Mouse (Mus musculus): ENCODE measurements around the gene Tspan18. TPM values are rescaled to one million over a fixed set of nuclear protein-coding genes. Genes with fewer than 3 reads are reported as not detected.

The Tspan18 gene
- polyA plus RNA-seq, 1 experiment from 2014 or later, result 36.1 TPM

DNA sequence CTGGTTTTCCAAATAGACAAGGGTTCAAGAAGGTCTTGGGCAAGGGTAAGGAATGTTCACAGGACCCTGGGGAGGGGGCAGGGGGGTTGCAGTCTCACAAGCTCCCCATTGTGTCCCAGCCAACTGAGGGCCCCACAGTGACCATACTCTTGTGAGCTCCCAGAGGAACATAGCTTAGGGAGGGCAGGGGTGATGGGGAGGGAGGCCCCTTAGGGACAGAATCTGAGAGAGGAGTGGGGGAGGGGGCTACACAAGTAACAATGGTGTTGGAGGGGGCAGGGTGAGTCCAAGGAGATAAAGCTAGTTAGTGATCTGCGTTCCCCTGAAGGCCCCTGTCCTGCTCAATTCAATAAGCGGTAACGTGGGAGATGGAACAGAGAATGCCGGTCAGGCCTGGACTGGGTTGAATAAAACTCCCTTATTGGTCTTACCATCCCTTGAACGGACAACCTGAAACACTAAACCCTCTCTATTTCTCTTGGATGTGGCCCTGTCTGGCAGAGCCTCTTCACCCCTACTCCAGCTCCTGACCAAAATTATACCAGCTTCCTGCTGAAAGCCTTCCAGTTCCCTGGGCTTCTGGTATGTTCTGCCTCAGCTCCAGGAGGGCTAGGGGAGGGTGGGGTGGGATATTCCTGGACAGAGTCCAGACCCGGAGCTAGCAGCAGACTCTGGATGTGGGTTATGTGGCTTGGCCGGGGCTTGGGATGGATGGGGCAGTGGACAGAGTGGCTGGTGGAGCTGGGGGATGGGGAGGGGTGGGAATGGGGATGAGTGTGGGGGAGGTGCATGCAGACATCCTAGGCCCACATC is 50.6 kb downstream of the Tspan18 start:
- peak; percentile 66 for DNase-seq (ENCODE audit: low spot score)
- H3K4me1 ChIP-seq (replicated peaks; ENCODE audit: control insufficient read depth, insufficient read depth, low read length), result peaks cover 70% of the 10 kb centered on the region

DNA sequence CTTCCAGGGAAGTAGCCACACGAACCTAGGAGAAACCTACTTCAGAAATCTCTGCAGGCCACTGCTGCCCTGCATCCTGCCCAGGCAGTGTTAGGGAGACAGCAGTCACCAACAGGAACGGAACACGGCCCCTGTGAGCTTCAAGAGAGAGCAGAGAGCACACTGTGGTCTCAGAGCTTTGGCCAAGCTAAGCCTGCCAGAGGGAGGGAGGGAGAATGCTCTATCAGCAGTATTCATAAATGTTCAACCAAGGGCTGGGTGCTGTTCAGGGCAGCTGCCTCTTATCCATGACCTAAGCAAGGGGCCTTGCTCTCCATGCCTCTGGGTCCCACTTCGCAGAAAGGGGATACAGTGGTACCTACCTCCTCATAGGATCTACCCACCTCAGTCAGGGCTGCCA is 51.7 kb downstream of the Tspan18 start:
- Histone ChIP-seq H3K9ac (ENCODE audit: low read length) (no peak overlapping the region), H3K4me2 (ENCODE audit: low read length) (no peak overlapping the region), H3K4me1 (replicated peaks; ENCODE audit: control insufficient read depth, insufficient read depth, low read length) (peaks cover 79% of the 10 kb centered on the region), H3K36me3 (ENCODE audit: control insufficient read depth, insufficient read depth, low read length) (no peaks in the 10 kb centered on the region), H3K9me3 (ENCODE audit: control insufficient read depth, low read length) (no peaks in the 10 kb centered on the region), H3K27ac (ENCODE audit: low read depth) (no peak overlapping the region; the same call in 1 of the 2 replicates), H3K27me3 (replicated peaks; ENCODE audit: control insufficient read depth, insufficient read depth, low read length) (no peaks in the 10 kb centered on the region), H3K4me3 (ENCODE audit: low read depth, low read length) (no peak overlapping the region)
- no peak for DNase-seq (ENCODE audit: low spot score)
- WGBS, result 70% methylated on average over 4 of the region's 4 CpGs
- ATAC-seq (replicated peaks; ENCODE audit: low FRiP score, low TSS enrichment, low read depth), result no peak

More for the DNA sequence above, 50.6 kb downstream of the Tspan18 start:
- Histone ChIP-seq H3K9ac (ENCODE audit: low read length) (no peak overlapping the region), H3K9me3 (ENCODE audit: control insufficient read depth, low read length) (no peaks in the 10 kb centered on the region), H3K27ac (ENCODE audit: low read depth) (peak overlapping the region; percentile 64), H3K4me2 (ENCODE audit: low read length) (no peak overlapping the region), H3K4me3 (ENCODE audit: low read depth, low read length) (no peak overlapping the region), H3K36me3 (ENCODE audit: control insufficient read depth, insufficient read depth, low read length) (no peaks in the 10 kb centered on the region), H3K27me3 (replicated peaks; ENCODE audit: control insufficient read depth, insufficient read depth, low read length) (no peaks in the 10 kb centered on the region)
- WGBS, result 32% methylated on average over 7 of the region's 7 CpGs
- ATAC-seq (replicated peaks; ENCODE audit: low FRiP score, low TSS enrichment, low read depth), result 0 out of 2 replicates have a peak, but pooled peaks have one; percentile 34

DNA sequence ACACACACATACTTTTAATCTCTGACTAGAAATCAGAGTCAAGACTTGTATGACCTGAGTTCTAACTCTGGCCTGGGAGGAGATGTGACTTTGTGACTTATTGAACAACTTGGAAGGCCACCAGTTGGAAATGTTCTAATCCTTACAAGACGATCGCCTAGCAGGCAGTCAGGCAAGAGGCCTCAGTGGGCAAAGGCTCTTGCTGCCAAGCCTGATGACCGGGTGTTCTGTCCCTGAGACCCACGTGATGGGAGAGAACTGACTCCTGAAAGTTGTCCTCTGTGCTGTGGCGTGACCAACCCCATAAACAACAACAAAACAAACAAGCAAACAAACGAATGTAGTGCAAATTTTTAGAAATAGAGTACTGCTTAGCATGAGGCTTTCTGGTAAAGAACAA is 52.8 kb downstream of the Tspan18 start:
- Histone ChIP-seq H3K4me2 (ENCODE audit: low read length) (no peak overlapping the region), H3K9ac (ENCODE audit: low read length) (no peak overlapping the region), H3K4me3 (ENCODE audit: low read depth, low read length) (no peak overlapping the region), H3K36me3 (ENCODE audit: control insufficient read depth, insufficient read depth, low read length) (no peaks in the 10 kb centered on the region), H3K9me3 (ENCODE audit: control insufficient read depth, low read length) (no peaks in the 10 kb centered on the region), H3K4me1 (replicated peaks; ENCODE audit: control insufficient read depth, insufficient read depth, low read length) (peaks cover 78% of the 10 kb centered on the region), H3K27me3 (replicated peaks; ENCODE audit: control insufficient read depth, insufficient read depth, low read length) (no peaks in the 10 kb centered on the region), H3K27ac (ENCODE audit: low read depth) (no peak overlapping the region)
- no peak for ATAC-seq (replicated peaks; ENCODE audit: low FRiP score, low TSS enrichment, low read depth)
- DNase-seq (ENCODE audit: low spot score), result no peak
- 77% methylated on average over 6 of the region's 6 CpGs for WGBS

DNA sequence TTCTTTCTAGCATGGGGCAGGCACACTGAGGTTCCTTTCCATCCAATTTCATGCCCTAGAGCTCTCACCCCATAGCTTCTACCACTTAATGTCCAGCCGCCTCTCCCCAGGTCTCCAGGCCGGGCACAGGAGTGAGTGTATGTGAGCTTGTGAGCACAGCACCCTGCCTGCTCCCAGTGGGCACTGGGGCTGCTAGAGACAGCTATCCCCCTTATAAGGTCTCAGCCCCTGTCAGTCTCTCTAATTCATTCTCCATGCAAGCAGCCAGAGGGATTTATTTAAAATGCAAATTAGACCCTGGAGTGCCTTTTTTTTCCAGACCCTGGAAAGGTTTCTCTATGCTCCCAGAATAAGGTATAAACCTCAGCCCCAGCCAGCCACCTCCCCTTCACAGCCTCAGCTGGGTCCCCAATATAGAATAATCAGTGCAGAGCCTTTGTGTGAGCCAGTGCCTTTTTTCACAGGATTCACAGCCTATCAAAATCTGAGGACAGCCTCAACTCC is 54.1 kb downstream of the Tspan18 start:
- WGBS, result 89% methylated on average over 2 of the region's 2 CpGs
- Histone ChIP-seq H3K4me1 (replicated peaks; ENCODE audit: control insufficient read depth, insufficient read depth, low read length) (peaks cover 68% of the 10 kb centered on the region), H3K36me3 (ENCODE audit: control insufficient read depth, insufficient read depth, low read length) (no peaks in the 10 kb centered on the region), H3K9ac (ENCODE audit: low read length) (no peak overlapping the region), H3K4me3 (ENCODE audit: low read depth, low read length) (no peak overlapping the region), H3K9me3 (ENCODE audit: control insufficient read depth, low read length) (no peaks in the 10 kb centered on the region), H3K4me2 (ENCODE audit: low read length) (no peak overlapping the region), H3K27ac (ENCODE audit: low read depth) (0 out of 2 replicates have a peak overlapping the region, but pooled peaks have one; percentile 83), H3K27me3 (replicated peaks; ENCODE audit: control insufficient read depth, insufficient read depth, low read length) (no peaks in the 10 kb centered on the region)
- no peak for ATAC-seq (replicated peaks; ENCODE audit: low FRiP score, low TSS enrichment, low read depth)
- no peak for DNase-seq (ENCODE audit: low spot score)

DNA sequence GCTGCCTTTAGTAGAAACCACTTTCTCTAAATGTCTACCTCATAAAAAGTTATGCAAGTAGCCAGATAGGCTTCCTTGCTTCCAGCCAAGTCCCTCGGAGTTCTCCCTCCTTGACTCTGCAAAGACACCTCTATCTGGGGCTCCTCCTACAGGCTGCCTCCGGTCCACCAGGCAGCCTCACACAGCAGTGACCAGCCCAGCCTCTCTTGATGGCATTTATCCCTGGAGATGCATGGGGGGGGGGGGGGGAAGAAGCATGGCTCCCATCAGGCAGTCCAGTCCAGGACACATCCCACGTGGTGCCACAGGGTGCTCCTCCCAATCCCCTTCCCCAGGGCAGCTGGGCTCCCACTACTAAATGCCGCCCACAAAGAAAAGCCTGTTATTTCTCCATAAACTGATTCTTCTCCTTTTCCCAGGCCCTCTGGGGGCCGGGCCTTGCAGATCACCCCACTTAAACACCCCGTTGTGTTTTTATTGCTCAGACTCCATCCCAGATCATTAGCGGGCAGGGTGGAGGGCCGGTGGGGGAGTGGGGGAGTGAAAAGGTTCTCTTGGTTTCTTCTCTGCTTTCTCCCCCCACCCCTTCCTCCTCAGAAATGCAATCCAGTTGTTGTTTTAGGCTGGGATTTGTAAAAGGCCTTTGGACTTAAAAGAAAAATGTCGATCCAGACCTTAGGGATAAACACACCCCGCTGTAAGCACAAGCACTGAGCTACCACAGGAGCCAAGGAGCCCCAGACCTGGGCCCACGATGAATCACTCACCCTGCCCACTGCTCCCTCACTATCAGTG is 55.9 kb downstream of the Tspan18 start:
- peak; percentile 78 for DNase-seq (ENCODE audit: low spot score)
- peak overlapping the region; percentile 29 for H3K4me2 ChIP-seq (ENCODE audit: low read length)
- H3K4me1 ChIP-seq (replicated peaks; ENCODE audit: control insufficient read depth, insufficient read depth, low read length), result peaks cover 53% of the 10 kb centered on the region
- no peaks in the 10 kb centered on the region for H3K27me3 ChIP-seq (replicated peaks; ENCODE audit: control insufficient read depth, insufficient read depth, low read length)
- peak overlapping the region; percentile 83 for H3K27ac ChIP-seq (ENCODE audit: low read depth)
- peak overlapping the region; percentile 12; the same call in 1 of the 2 replicates for H3K9ac ChIP-seq (ENCODE audit: low read length)
- H3K4me3 ChIP-seq (ENCODE audit: low read depth, low read length), result no peak overlapping the region
- H3K36me3 ChIP-seq (ENCODE audit: control insufficient read depth, insufficient read depth, low read length), result no peaks in the 10 kb centered on the region
- 4% methylated on average over 11 of the region's 11 CpGs for WGBS
- ATAC-seq (replicated peaks; ENCODE audit: low FRiP score, low TSS enrichment, low read depth), result peak; percentile 81
- H3K9me3 ChIP-seq (ENCODE audit: control insufficient read depth, low read length), result no peaks in the 10 kb centered on the region

DNA sequence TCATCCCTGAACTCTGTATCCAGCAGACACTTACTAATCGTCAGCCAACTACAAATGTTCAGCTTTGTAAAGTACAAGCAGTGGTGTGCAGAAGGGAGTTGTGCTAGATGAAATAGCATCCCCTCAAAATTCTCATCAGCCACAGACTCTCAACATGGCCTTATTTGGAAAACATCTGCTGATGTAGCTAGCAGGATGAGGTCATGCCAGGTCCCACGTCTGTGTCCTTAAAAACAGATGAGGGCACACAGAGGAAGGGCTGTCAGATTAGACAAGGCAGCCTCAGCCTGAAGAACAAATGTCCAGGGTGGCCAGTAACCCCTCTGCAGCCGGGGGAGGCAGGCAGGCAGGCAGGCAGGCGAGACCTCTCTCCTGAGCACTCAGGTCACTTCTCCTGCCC is 56.8 kb downstream of the Tspan18 start:
- Histone ChIP-seq H3K36me3 (ENCODE audit: control insufficient read depth, insufficient read depth, low read length) (no peaks in the 10 kb centered on the region), H3K27ac (ENCODE audit: low read depth) (peak overlapping the region; percentile 83), H3K9ac (ENCODE audit: low read length) (no peak overlapping the region), H3K9me3 (ENCODE audit: control insufficient read depth, low read length) (no peaks in the 10 kb centered on the region), H3K4me3 (ENCODE audit: low read depth, low read length) (no peak overlapping the region), H3K27me3 (replicated peaks; ENCODE audit: control insufficient read depth, insufficient read depth, low read length) (no peaks in the 10 kb centered on the region), H3K4me2 (ENCODE audit: low read length) (peak overlapping the region; percentile 29), H3K4me1 (replicated peaks; ENCODE audit: control insufficient read depth, insufficient read depth, low read length) (peaks cover 44% of the 10 kb centered on the region)
- ATAC-seq (replicated peaks; ENCODE audit: low FRiP score, low TSS enrichment, low read depth), result no peak
- no peak for DNase-seq (ENCODE audit: low spot score)
- 26% methylated on average over 4 of the region's 4 CpGs for whole genome bisulfite sequencing

DNA sequence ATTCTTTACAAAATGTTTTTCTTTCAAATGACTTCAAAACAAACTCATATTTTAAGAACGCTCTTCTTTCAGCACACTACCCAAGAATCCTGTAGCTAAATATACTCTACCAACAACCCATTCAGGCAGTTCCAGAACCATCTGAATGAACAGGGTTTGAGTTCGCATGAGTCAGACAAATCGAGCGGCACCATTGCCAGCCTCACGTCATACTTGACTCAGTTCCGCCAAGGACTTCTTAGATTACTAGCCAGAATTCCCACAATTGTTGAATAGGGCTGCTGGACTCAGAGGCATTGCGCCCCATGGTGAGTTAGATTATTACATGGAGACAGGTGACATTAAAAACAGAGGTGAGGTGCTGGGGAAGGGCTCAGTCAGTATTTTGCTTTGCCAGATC is 58.3 kb downstream of the Tspan18 start:
- Histone ChIP-seq H3K36me3 (ENCODE audit: control insufficient read depth, insufficient read depth, low read length) (no peaks in the 10 kb centered on the region), H3K4me3 (ENCODE audit: low read depth, low read length) (no peak overlapping the region), H3K4me1 (replicated peaks; ENCODE audit: control insufficient read depth, insufficient read depth, low read length) (peaks cover 36% of the 10 kb centered on the region), H3K4me2 (ENCODE audit: low read length) (no peak overlapping the region), H3K27me3 (replicated peaks; ENCODE audit: control insufficient read depth, insufficient read depth, low read length) (no peaks in the 10 kb centered on the region), H3K27ac (ENCODE audit: low read depth) (peak overlapping the region; percentile 83; the same call in 1 of the 2 replicates), H3K9ac (ENCODE audit: low read length) (no peak overlapping the region), H3K9me3 (ENCODE audit: control insufficient read depth, low read length) (no peaks in the 10 kb centered on the region)
- WGBS, result 96% methylated on average over 7 of the region's 7 CpGs
- ATAC-seq (replicated peaks; ENCODE audit: low FRiP score, low TSS enrichment, low read depth) (no peak), DNase-seq (ENCODE audit: low spot score) (no peak)

DNA sequence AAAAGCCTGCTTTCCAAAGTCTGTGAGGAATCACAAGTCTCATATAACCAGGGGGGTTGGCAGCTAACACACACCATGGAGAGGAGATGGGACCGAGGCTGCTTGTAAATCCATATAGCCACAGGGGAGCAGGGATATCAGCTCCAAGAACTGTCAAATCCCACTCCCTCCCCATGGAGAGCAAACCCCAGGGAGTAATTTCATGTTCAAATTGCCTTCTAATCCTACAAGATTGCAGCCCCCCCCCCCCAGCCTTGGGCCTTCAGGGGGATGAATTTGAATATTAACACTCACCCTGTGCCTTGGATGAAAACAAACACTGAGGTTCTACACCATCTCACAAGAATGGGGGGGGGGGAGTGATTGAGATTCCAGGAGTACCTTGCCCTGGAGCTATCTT is 60.4 kb downstream of the Tspan18 start:
- no peak overlapping the region for H3K9ac ChIP-seq (ENCODE audit: low read length)
- no peak overlapping the region for H3K4me2 ChIP-seq (ENCODE audit: low read length)
- DNase-seq (ENCODE audit: low spot score) (no peak), ATAC-seq (replicated peaks; ENCODE audit: low FRiP score, low TSS enrichment, low read depth) (no peak)
- no peak overlapping the region for H3K27ac ChIP-seq (ENCODE audit: low read depth)
- no peaks in the 10 kb centered on the region for H3K36me3 ChIP-seq (ENCODE audit: control insufficient read depth, insufficient read depth, low read length)
- 43% methylated on average over 1 of the region's 1 CpGs for WGBS
- no peaks in the 10 kb centered on the region for H3K27me3 ChIP-seq (replicated peaks; ENCODE audit: control insufficient read depth, insufficient read depth, low read length)
- no peak overlapping the region for H3K4me3 ChIP-seq (ENCODE audit: low read depth, low read length)
- H3K9me3 ChIP-seq (ENCODE audit: control insufficient read depth, low read length), result no peaks in the 10 kb centered on the region
- H3K4me1 ChIP-seq (replicated peaks; ENCODE audit: control insufficient read depth, insufficient read depth, low read length), result peaks cover 28% of the 10 kb centered on the region
